Comparison of ENCODE assay signal across 8 mouse cellular contexts in the genomic region with DNA sequence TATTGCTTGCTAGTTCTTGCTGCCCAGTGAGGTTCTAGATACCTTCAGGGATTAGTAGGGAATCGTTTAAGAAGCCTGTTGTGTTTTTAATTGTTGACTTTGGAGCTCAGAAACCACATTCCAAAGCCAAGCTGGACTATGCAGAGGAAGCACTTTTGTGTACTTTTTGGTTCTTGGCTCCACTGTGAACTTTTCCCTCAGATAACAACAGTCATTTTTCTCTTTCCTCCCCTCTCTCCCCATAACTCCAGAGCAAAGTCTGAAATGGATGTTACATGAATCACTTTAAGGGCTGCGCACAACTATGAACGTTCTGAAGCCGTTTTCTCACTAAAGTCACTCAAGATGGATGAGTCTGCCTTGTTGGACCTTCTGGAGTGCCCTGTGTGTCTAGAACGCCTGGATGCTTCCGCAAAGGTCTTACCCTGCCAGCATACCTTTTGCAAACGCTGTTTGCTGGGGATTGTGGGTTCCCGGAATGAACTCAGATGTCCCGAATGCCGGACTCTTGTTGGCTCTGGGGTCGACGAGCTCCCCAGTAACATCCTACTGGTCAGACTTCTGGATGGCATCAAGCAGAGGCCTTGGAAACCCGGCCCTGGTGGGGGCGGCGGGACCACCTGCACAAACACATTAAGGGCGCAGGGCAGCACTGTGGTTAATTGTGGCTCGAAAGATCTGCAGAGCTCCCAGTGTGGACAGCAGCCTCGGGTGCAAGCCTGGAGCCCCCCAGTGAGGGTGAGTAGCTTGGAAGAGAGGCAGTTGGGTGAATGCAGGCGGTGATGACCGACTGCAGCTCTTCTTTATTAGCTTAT. TPM values are rescaled to one million over a fixed set of nuclear protein-coding genes. Genes with fewer than 3 reads are reported as not detected.
DNase-seq lines count a peak whose midpoint lies in the region; ATAC-seq and TF ChIP-seq lines count a peak whose summit lies in the region.

No protein-coding gene starts in this region.

- peak overlapping the region; percentile 75 for H3K9ac ChIP-seq in forebrain, postnatal 0 days
- H3K9ac ChIP-seq in kidney, embryonic 14.5 days (ENCODE audit: low read depth, low read length) = peak overlapping the region; percentile 87
- H3K9ac ChIP-seq in midbrain, embryonic 13.5 days (replicated peaks) = peak overlapping the region; percentile 93

- H3K4me3 ChIP-seq in gastrocnemius, adult 2 months = peak overlapping the region; percentile 98
- H3K4me3 ChIP-seq in forebrain, postnatal 0 days (ENCODE audit: low read depth, low read length) = peak overlapping the region; percentile 78
- peak overlapping the region; percentile 86 for H3K4me3 ChIP-seq in kidney, embryonic 14.5 days (ENCODE audit: low read length)
- peak overlapping the region; percentile 92 for H3K4me3 ChIP-seq in midbrain, embryonic 13.5 days (replicated peaks)

- ATAC-seq in forebrain, postnatal 0 days = no peak
- ATAC-seq in kidney, embryonic 14.5 days (ENCODE audit: low FRiP score, low TSS enrichment) = no peak
- ATAC-seq in midbrain, embryonic 13.5 days = no peak
- ATAC-seq in granulocyte monocyte progenitor cell, adult 5-6 weeks (replicated peaks; ENCODE audit: poor library complexity, severe bottlenecking) = no peak

- no peaks in the 10 kb centered on the region for H3K27me3 ChIP-seq in forebrain, postnatal 0 days (ENCODE audit: insufficient read depth, low read length)
- H3K27me3 ChIP-seq in kidney, embryonic 14.5 days (ENCODE audit: control insufficient read depth, insufficient read depth, low read length) = no peaks in the 10 kb centered on the region
- no peaks in the 10 kb centered on the region for H3K27me3 ChIP-seq in midbrain, embryonic 13.5 days

- DNase-seq in gastrocnemius, adult 2 months = no peak
- no peak for DNase-seq in gastrocnemius, postnatal 10 days
- no peak for DNase-seq in forebrain, postnatal 0 days
- DNase-seq in layer of hippocampus, postnatal 36 days = no peak
- no peak for DNase-seq in left cerebral cortex, postnatal 14 days (ENCODE audit: low spot score in 2 of 2)

- H3K9me3 ChIP-seq in forebrain, postnatal 0 days (ENCODE audit: low read length) = no peaks in the 10 kb centered on the region
- no peaks in the 10 kb centered on the region for H3K9me3 ChIP-seq in kidney, embryonic 14.5 days (ENCODE audit: control insufficient read depth, low read length)
- no peaks in the 10 kb centered on the region for H3K9me3 ChIP-seq in midbrain, embryonic 13.5 days

- TF ChIP-seq CTCF in gastrocnemius, adult 2 months (IDR thresholded peaks at IDR 0.05) = no peak
- TF ChIP-seq CTCF in forebrain, postnatal 0 days (IDR thresholded peaks at IDR 0.05; ENCODE audit: low read depth) = no peak

- peaks cover 38% of the 10 kb centered on the region for H3K4me1 ChIP-seq in forebrain, postnatal 0 days (ENCODE audit: insufficient read depth)
- peaks cover 47% of the 10 kb centered on the region for H3K4me1 ChIP-seq in kidney, embryonic 14.5 days (ENCODE audit: control insufficient read depth, insufficient read depth, low read length)
- peaks cover 58% of the 10 kb centered on the region for H3K4me1 ChIP-seq in midbrain, embryonic 13.5 days (replicated peaks)

- H3K4me2 ChIP-seq in forebrain, postnatal 0 days (ENCODE audit: low read depth) = peak overlapping the region; percentile 96
- peak overlapping the region; percentile 75 for H3K4me2 ChIP-seq in kidney, embryonic 14.5 days (replicated peaks; ENCODE audit: low read depth, low read length)
- peak overlapping the region; percentile 84 for H3K4me2 ChIP-seq in midbrain, embryonic 13.5 days (replicated peaks)

- intact Hi-C loops in gastrocnemius, adult 2 months (cut with DNase I) = loop anchor here (5.0 to 10.0 kb wide), 2 partner anchors 57 to 149 kb away; no protein-coding TSS in a partner anchor
- intact Hi-C loops in left cerebral cortex, postnatal 14 days (cut with DNase I) = loop anchor here (5.0 to 10.0 kb wide), 4 partner anchors 59 to 262 kb away; a partner anchor contains a TSS

- no peaks in the 10 kb centered on the region for H3K36me3 ChIP-seq in forebrain, postnatal 0 days (ENCODE audit: insufficient read depth)
- peaks cover 5% of the 10 kb centered on the region; the same call in 1 of the 2 replicates for H3K36me3 ChIP-seq in kidney, embryonic 14.5 days (ENCODE audit: control insufficient read depth, insufficient read depth, low read length)
- H3K36me3 ChIP-seq in midbrain, embryonic 13.5 days = no peaks in the 10 kb centered on the region

- peak overlapping the region; percentile 87 for H3K27ac ChIP-seq in gastrocnemius, adult 2 months
- H3K27ac ChIP-seq in forebrain, postnatal 0 days (ENCODE audit: low read depth, low read length) = no peak overlapping the region
- peak overlapping the region; percentile 67; the same call in 1 of the 2 replicates for H3K27ac ChIP-seq in kidney, embryonic 14.5 days (ENCODE audit: low read depth, low read length)
- peak overlapping the region; percentile 47; the same call in 1 of the 2 replicates for H3K27ac ChIP-seq in midbrain, embryonic 13.5 days

- WGBS in forebrain, postnatal 0 days = 30% methylated on average over 20 of the region's 20 CpGs
- WGBS in kidney, embryonic 14.5 days = 25% methylated on average over 20 of the region's 20 CpGs
- WGBS in midbrain, embryonic 13.5 days = 50% methylated on average over 20 of the region's 20 CpGs

RNA-seq across cellular contexts. Expression of a gene that starts 2.1 kb away (rescaled TPM):
- total RNA-seq in gastrocnemius, adult 2 months (2021) = 1 to 10 TPM; 1.2 to 1.8 TPM
- total RNA-seq in gastrocnemius, postnatal 10 days (2021) = 1 to 10 TPM; 4.2 to 6.5 TPM
- total RNA-seq in forebrain, postnatal 0 days (2014; rRNA removed) = 28.5 and 35.4 TPM in 2 replicates
- 18.3 and 27.3 TPM in 2 replicates for polyA plus RNA-seq in forebrain, postnatal 0 days (2015; fragmentation: Nextera tagmentation; extraction: Ambion mirVana)
- polyA plus RNA-seq in kidney, embryonic 14.5 days (2014; fragmentation: Nextera tagmentation; extraction: Ambion mirVana) = 19.7 and 25.9 TPM in 2 replicates
- 29.3 and 29.8 TPM in 2 replicates for polyA plus RNA-seq in midbrain, embryonic 13.5 days (2015; fragmentation: Nextera tagmentation; extraction: Ambion mirVana)
- 10 to 100 TPM; 63.3 to 67.5 TPM for total RNA-seq in layer of hippocampus, postnatal 36 days (2021)
- 10 to 100 TPM; 39.5 to 41.7 TPM for total RNA-seq in left cerebral cortex, postnatal 14 days (2021)
- total RNA-seq in granulocyte monocyte progenitor cell, adult 5-6 weeks (2014; fragmentation: Nextera tagmentation) = 2.1 and 3.9 TPM in 2 replicates
- 2.0 and 2.2 TPM in 2 replicates for total RNA-seq in granulocyte monocyte progenitor cell, adult 5-6 weeks (2017)
